Mouse (Mus musculus) olfactory bulb, adult 2 months (tissue): ENCODE results near the gene Gucd1. TPM values are rescaled to one million over a fixed set of nuclear protein-coding genes. Genes with fewer than 3 reads are reported as not detected.

Experiments
- H3K27ac ChIP-seq: fragments of 200-500 bp; 2 replicates; pipeline ENCODE4 v1.5.1; 2012; ENCODE audit warnings: low read depth, low read length; ENCODE audit not compliant: insufficient read depth
- H3K4me1 ChIP-seq: fragments of 200-500 bp; 2 replicates; pipeline ENCODE4 v1.6.1; 2012; ENCODE audit warnings: low read length; ENCODE audit not compliant: control insufficient read depth, insufficient read depth
- H3K4me3 ChIP-seq: fragments of 200-500 bp; 2 replicates; pipeline ENCODE4 v1.5.1; 2012; ENCODE audit warnings: mild to moderate bottlenecking, low read depth, low read length, moderate library complexity; ENCODE audit not compliant: insufficient read depth
- CTCF ChIP-seq: fragments of 200-500 bp; IDR thresholded peaks from 2 replicates; pipeline ENCODE4 v1.5.1; 2012; ENCODE audit warnings: low read depth, mild to moderate bottlenecking, low read length, moderate library complexity; ENCODE audit not compliant: insufficient read depth
- POLR2A ChIP-seq: fragments of 200-500 bp; IDR thresholded peaks from 2 replicates; pipeline ENCODE4 v1.6.1; 2012; ENCODE audit warnings: mild to moderate bottlenecking, low read depth, low read length, moderate library complexity; ENCODE audit not compliant: insufficient read depth
- WGBS: fragments of 180-500 bp; shearing (Covaris S2); methylation state at CpG from one replicate; pipeline ENCODE4 v1.1.7; 2018; 5-methylcytosine and 5-hydroxymethylcytosine counted together
- polyA plus RNA-seq: library from polyadenylated mRNA; stranded (reverse); fragments of >200 nt; gene quantifications from 2 replicates; pipeline ENCODE4 v1.2.4, GENCODE M21; 2012; ENCODE audit warnings: low replicate concordance; ENCODE audit not compliant: missing spikeins, insufficient read depth, insufficient read length

Gene Gucd1
- polyA plus RNA-seq, 1 experiment: not detected

GRCm38 (mm10) chr10:75322966-75323365, 194.8 kb downstream of the Gucd1 start:
- 78% methylated on average over 6 of the region's 6 CpGs for WGBS
- Histone ChIP-seq H3K27ac (no peak overlapping the region), H3K4me1 (peaks cover 11% of the 10 kb centered on the region), H3K4me3 (no peak overlapping the region)
- TF ChIP-seq POLR2A (no peak), CTCF (no peak)

- 69% methylated on average over 4 of the region's 4 CpGs for WGBS
Measured at GRCm38 (mm10) chr10:75320321-75320720, 197.5 kb downstream of the Gucd1 start.

GRCm38 (mm10) chr10:75318206-75318605, 199.6 kb downstream of the Gucd1 start:
- WGBS: 80% methylated on average over 6 of the region's 6 CpGs
- Histone ChIP-seq H3K4me1 (peaks cover 22% of the 10 kb centered on the region), H3K27ac (no peak overlapping the region), H3K4me3 (peak overlapping the region; percentile 51)
- no peak for TF ChIP-seq CTCF
- TF ChIP-seq POLR2A: no peak

More at GRCm38 (mm10) chr10:75320321-75320720, 197.5 kb downstream of the Gucd1 start:
- peaks cover 24% of the 10 kb centered on the region for H3K4me1 ChIP-seq
- no peak overlapping the region for H3K4me3 ChIP-seq
- TF ChIP-seq CTCF: no peak
- no peak for TF ChIP-seq POLR2A
- H3K27ac ChIP-seq: no peak overlapping the region

- 1% methylated on average over 81 of the region's 81 CpGs for WGBS
- Histone ChIP-seq H3K4me3 (peak overlapping the region; percentile 51), H3K4me1 (peaks cover 22% of the 10 kb centered on the region), H3K27ac (no peak overlapping the region)
- TF ChIP-seq POLR2A: no peak
- TF ChIP-seq CTCF: peak; percentile 67
Measured at GRCm38 (mm10) chr10:75316908-75317761, 200.6 kb downstream of the Gucd1 start.

GRCm38 (mm10) chr10:75316872-75316907, 201.1 kb downstream of the Gucd1 start, which contains the start of gene Adora2a:
Gene Adora2a, plus strand, starts transcription at chr10:75316877.
- Histone ChIP-seq H3K4me3 (peak within 1 kb of the TSS; percentile 51), H3K4me1 (peaks cover 20% of the 10 kb centered on the region), H3K27ac (no peak within 1 kb of the TSS)
- WGBS: 0% methylated on average over 4 of the region's 4 CpGs
- TF ChIP-seq POLR2A (no peak), CTCF (no peak)

- Histone ChIP-seq H3K4me1 (peaks cover 19% of the 10 kb centered on the region), H3K4me3 (peak overlapping the region; percentile 51), H3K27ac (no peak overlapping the region)
- TF ChIP-seq CTCF (no peak), POLR2A (no peak)
- WGBS: 5% methylated on average over 9 of the region's 9 CpGs
Measured at GRCm38 (mm10) chr10:75316472-75316871, 201.3 kb downstream of the Gucd1 start.

GRCm38 (mm10) chr10:75315756-75316155, 202.0 kb downstream of the Gucd1 start:
- no peak for TF ChIP-seq CTCF
- TF ChIP-seq POLR2A: no peak
- peaks cover 19% of the 10 kb centered on the region for H3K4me1 ChIP-seq
- H3K27ac ChIP-seq: no peak overlapping the region
- H3K4me3 ChIP-seq: no peak overlapping the region
- 41% methylated on average over 8 of the region's 8 CpGs for WGBS

GRCm38 (mm10) chr10:75314190-75314980, 203.4 kb downstream of the Gucd1 start:
- TF ChIP-seq POLR2A: no peak
- TF ChIP-seq CTCF: no peak
- H3K27ac ChIP-seq: no peak overlapping the region

GRCm38 (mm10) chr10:75312361-75312760, 205.4 kb downstream of the Gucd1 start:
- WGBS: 83% methylated on average over 7 of the region's 7 CpGs
- peaks cover 16% of the 10 kb centered on the region for H3K4me1 ChIP-seq
- no peak for TF ChIP-seq POLR2A
- no peak for TF ChIP-seq CTCF

More at GRCm38 (mm10) chr10:75314190-75314980, 203.4 kb downstream of the Gucd1 start:
- Histone ChIP-seq H3K4me1 (peaks cover 19% of the 10 kb centered on the region), H3K4me3 (no peak overlapping the region)
- 72% methylated on average over 6 of the region's 6 CpGs for WGBS

More at GRCm38 (mm10) chr10:75312361-75312760, 205.4 kb downstream of the Gucd1 start:
- Histone ChIP-seq H3K4me3 (no peak overlapping the region), H3K27ac (no peak overlapping the region)
